Mouse (Mus musculus) bone marrow macrophage, adult 2 months (primary cell): ENCODE data around the gene BC004004.

Source experiments
- CTCF ChIP-seq: IDR thresholded peaks from 2 replicates; pipeline ENCODE4 v1.5.1; 2012; ENCODE audit warnings: low read depth, mild to moderate bottlenecking, low read length, moderate library complexity
- POLR2A ChIP-seq: IDR thresholded peaks from 2 replicates; pipeline ENCODE4 v1.6.1; 2012; ENCODE audit warnings: mild to moderate bottlenecking, low read depth, low read length, borderline replicate concordance

GRCm38 (mm10) chr17:29336266-29336990 lies 67.8 kb downstream of the BC004004 start:
- TF ChIP-seq POLR2A (no peak), CTCF (no peak)
